Mouse (Mus musculus) right cerebral cortex, postnatal 25 days (tissue): Measurements from ENCODE around the gene S100a7a.

ENCODE experiments used
- DNase-seq: peaks from one replicate; pipeline ENCODE4 v3.0.0; 2022

Gene S100a7a

GRCm38 (mm10) chr3:90653717-90654116 lies at the start of gene S100a7a:
S100a7a (plus strand) TSS chr3:90654017.
- DNase-seq = no peak

GRCm38 (mm10) chr3:90604416-90604815 lies 49.4 kb upstream of the S100a7a start:
- peak; percentile 67 for DNase-seq

GRCm38 (mm10) chr3:90605049-90605448 lies 48.8 kb upstream of the S100a7a start:
- DNase-seq = no peak

- no peak for DNase-seq
These were observed 48.1 kb upstream of the S100a7a start for GRCm38 (mm10) chr3:90605736-90606135.

GRCm38 (mm10) chr3:90606185-90606584 lies 47.6 kb upstream of the S100a7a start:
- no peak for DNase-seq

GRCm38 (mm10) chr3:90607361-90607760 lies 46.5 kb upstream of the S100a7a start:
- DNase-seq = no peak

- no peak for DNase-seq
These were observed 45.6 kb upstream of the S100a7a start, which contains the start of gene S100a5 for GRCm38 (mm10) chr3:90608223-90608622. S100a5 (plus strand) TSS chr3:90608523.

- DNase-seq = no peak
These were observed 44.7 kb upstream of the S100a7a start for GRCm38 (mm10) chr3:90609102-90609501.

- DNase-seq = no peak
These were observed 42.3 kb upstream of the S100a7a start for GRCm38 (mm10) chr3:90611494-90611893.

- no peak for DNase-seq
These were observed 41.8 kb upstream of the S100a7a start for GRCm38 (mm10) chr3:90612061-90612460.

- no peak for DNase-seq
These were observed 41.0 kb upstream of the S100a7a start, which contains the start of gene S100a6 for GRCm38 (mm10) chr3:90612728-90613291. S100a6 (plus strand) TSS chr3:90612882.

GRCm38 (mm10) chr3:90613461-90614147 lies 40.2 kb upstream of the S100a7a start:
- no peak for DNase-seq

- DNase-seq = no peak
These were observed 39.7 kb upstream of the S100a7a start for GRCm38 (mm10) chr3:90614148-90614530.

- no peak for DNase-seq
These were observed 39.1 kb upstream of the S100a7a start for GRCm38 (mm10) chr3:90614611-90615251.

GRCm38 (mm10) chr3:90615415-90615814 lies 38.4 kb upstream of the S100a7a start:
- peak; percentile 72 for DNase-seq

- DNase-seq = no peak
These were observed 37.9 kb upstream of the S100a7a start for GRCm38 (mm10) chr3:90615911-90616310.

GRCm38 (mm10) chr3:90617586-90617985 lies 36.2 kb upstream of the S100a7a start:
- DNase-seq = no peak

GRCm38 (mm10) chr3:90621552-90621951 lies 32.3 kb upstream of the S100a7a start:
- no peak for DNase-seq

GRCm38 (mm10) chr3:90623435-90624071 lies 30.3 kb upstream of the S100a7a start:
- no peak for DNase-seq

- DNase-seq = no peak
These were observed 28.3 kb upstream of the S100a7a start for GRCm38 (mm10) chr3:90625496-90625895.

- no peak for DNase-seq
These were observed 27.4 kb upstream of the S100a7a start for GRCm38 (mm10) chr3:90626266-90627021.

- no peak for DNase-seq
These were observed 26.5 kb upstream of the S100a7a start for GRCm38 (mm10) chr3:90627366-90627765.

- DNase-seq = no peak
These were observed 26.0 kb upstream of the S100a7a start for GRCm38 (mm10) chr3:90627807-90628206.
